Mouse (Mus musculus): ENCODE data around the gene Sh3glb2. TPM values are rescaled to one million over a fixed set of nuclear protein-coding genes. Genes with fewer than 3 reads are reported as not detected.

Sh3glb2 gene
- polyA plus RNA-seq, 1 experiment from 2014 or later = 59.9 TPM

GRCm38 (mm10) chr2:30399191-30400171 lies 40.3 kb upstream of the Sh3glb2 start:
- ATAC-seq (ENCODE audit: insufficient number of reproducible peaks, low FRiP score, low TSS enrichment, low read depth) (no peak), DNase-seq (ENCODE audit: low spot score) (no peak)
- WGBS = 72% methylated on average over 20 of the region's 20 CpGs
- no peaks in the 10 kb centered on the region for H3K27me3 ChIP-seq (ENCODE audit: control insufficient read depth, insufficient read depth, low read length)
- no peak overlapping the region for H3K9ac ChIP-seq (ENCODE audit: low read length)
- no peak overlapping the region for H3K4me3 ChIP-seq (ENCODE audit: low read depth, low read length)
- no peaks in the 10 kb centered on the region for H3K9me3 ChIP-seq (ENCODE audit: control insufficient read depth, low read length)
- peaks cover 22% of the 10 kb centered on the region for H3K36me3 ChIP-seq (ENCODE audit: control insufficient read depth, insufficient read depth, low read length)
- no peak overlapping the region for H3K4me2 ChIP-seq (ENCODE audit: low read depth, severe bottlenecking)
- no peak overlapping the region for H3K27ac ChIP-seq (replicated peaks; ENCODE audit: low read depth, low read length)
- no peaks in the 10 kb centered on the region for H3K4me1 ChIP-seq (ENCODE audit: control insufficient read depth, insufficient read depth, low read length)

- ATAC-seq (ENCODE audit: insufficient number of reproducible peaks, low FRiP score, low TSS enrichment, low read depth) (no peak), DNase-seq (ENCODE audit: low spot score) (no peak)
- Histone ChIP-seq H3K27me3 (ENCODE audit: control insufficient read depth, insufficient read depth, low read length) (no peaks in the 10 kb centered on the region), H3K4me3 (ENCODE audit: low read depth, low read length) (no peak overlapping the region), H3K4me2 (ENCODE audit: low read depth, severe bottlenecking) (no peak overlapping the region), H3K9me3 (ENCODE audit: control insufficient read depth, low read length) (no peaks in the 10 kb centered on the region), H3K9ac (ENCODE audit: low read length) (no peak overlapping the region), H3K36me3 (ENCODE audit: control insufficient read depth, insufficient read depth, low read length) (peaks cover 22% of the 10 kb centered on the region), H3K27ac (replicated peaks; ENCODE audit: low read depth, low read length) (no peak overlapping the region), H3K4me1 (ENCODE audit: control insufficient read depth, insufficient read depth, low read length) (peaks cover 6% of the 10 kb centered on the region)
- 85% methylated on average over 10 of the region's 10 CpGs for WGBS
Measured at GRCm38 (mm10) chr2:30397986-30398512, 38.9 kb upstream of the Sh3glb2 start.

DNA sequence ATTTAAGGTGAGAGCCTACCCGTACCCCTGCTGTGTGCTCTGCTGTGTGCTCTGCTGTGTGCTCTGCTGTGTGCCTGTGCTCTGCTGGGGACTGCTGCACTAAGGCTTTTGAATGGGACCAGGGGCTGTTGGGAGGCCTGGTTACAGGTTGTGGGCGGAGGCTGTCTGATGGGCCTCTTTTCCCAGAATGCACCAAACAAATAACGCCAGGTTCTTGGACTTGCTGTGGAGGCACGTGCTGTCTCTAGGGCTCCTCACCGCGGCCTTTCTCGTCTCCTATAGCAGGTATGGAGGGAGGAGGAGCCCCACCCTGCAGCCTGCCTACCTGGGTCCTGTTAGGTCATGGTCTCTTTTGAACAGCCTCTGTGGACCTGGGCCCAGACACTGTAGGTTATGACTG lies 37.1 kb upstream of the Sh3glb2 start:
- H3K9me3 ChIP-seq (ENCODE audit: control insufficient read depth, low read length) = 0 out of 2 replicates have a peak, but pooled peaks cover 2% of the 10 kb centered on the region
- peaks cover 16% of the 10 kb centered on the region for H3K36me3 ChIP-seq (ENCODE audit: control insufficient read depth, insufficient read depth, low read length)
- no peak overlapping the region for H3K4me2 ChIP-seq (ENCODE audit: low read depth, severe bottlenecking)
- H3K27me3 ChIP-seq (ENCODE audit: control insufficient read depth, insufficient read depth, low read length) = no peaks in the 10 kb centered on the region
- ATAC-seq (ENCODE audit: insufficient number of reproducible peaks, low FRiP score, low TSS enrichment, low read depth) = no peak
- no peak for DNase-seq (ENCODE audit: low spot score)
- H3K27ac ChIP-seq (replicated peaks; ENCODE audit: low read depth, low read length) = no peak overlapping the region
- H3K4me3 ChIP-seq (ENCODE audit: low read depth, low read length) = no peak overlapping the region
- H3K4me1 ChIP-seq (ENCODE audit: control insufficient read depth, insufficient read depth, low read length) = peaks cover 10% of the 10 kb centered on the region
- WGBS = 91% methylated on average over 7 of the region's 7 CpGs
- peak overlapping the region; percentile 23; the same call in 1 of the 2 replicates for H3K9ac ChIP-seq (ENCODE audit: low read length)

DNA sequence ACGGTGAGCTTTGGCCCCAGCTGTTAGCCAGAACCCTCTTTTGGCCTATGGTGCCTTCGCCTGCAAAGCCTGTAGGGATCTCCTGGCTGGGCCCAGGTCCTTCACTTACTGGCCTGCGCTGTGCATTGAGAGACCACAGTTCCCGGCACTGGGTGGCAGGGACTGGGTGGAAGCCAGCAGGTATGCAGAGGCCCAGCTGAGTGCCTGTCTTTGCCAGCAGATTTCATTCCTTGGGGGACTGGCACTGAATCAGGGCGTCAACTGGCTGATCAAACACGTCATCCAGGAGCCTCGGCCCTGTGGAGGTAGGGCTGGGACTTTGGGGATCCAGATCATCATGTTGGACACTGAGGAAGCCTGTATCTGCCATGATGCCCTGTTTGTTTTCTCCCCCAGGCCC lies 36.6 kb upstream of the Sh3glb2 start:
- Histone ChIP-seq H3K27me3 (ENCODE audit: control insufficient read depth, insufficient read depth, low read length) (no peaks in the 10 kb centered on the region), H3K9ac (ENCODE audit: low read length) (no peak overlapping the region; the same call in 1 of the 2 replicates), H3K36me3 (ENCODE audit: control insufficient read depth, insufficient read depth, low read length) (peaks cover 16% of the 10 kb centered on the region), H3K27ac (replicated peaks; ENCODE audit: low read depth, low read length) (no peak overlapping the region), H3K4me3 (ENCODE audit: low read depth, low read length) (no peak overlapping the region), H3K9me3 (ENCODE audit: control insufficient read depth, low read length) (0 out of 2 replicates have a peak, but pooled peaks cover 2% of the 10 kb centered on the region), H3K4me2 (ENCODE audit: low read depth, severe bottlenecking) (no peak overlapping the region), H3K4me1 (ENCODE audit: control insufficient read depth, insufficient read depth, low read length) (peaks cover 11% of the 10 kb centered on the region)
- ATAC-seq (ENCODE audit: insufficient number of reproducible peaks, low FRiP score, low TSS enrichment, low read depth) = no peak
- WGBS = 93% methylated on average over 7 of the region's 7 CpGs
- DNase-seq (ENCODE audit: low spot score) = no peak

- Histone ChIP-seq H3K27me3 (ENCODE audit: control insufficient read depth, insufficient read depth, low read length) (no peaks in the 10 kb centered on the region), H3K4me3 (ENCODE audit: low read depth, low read length) (peak overlapping the region; percentile 87), H3K4me1 (ENCODE audit: control insufficient read depth, insufficient read depth, low read length) (peaks cover 11% of the 10 kb centered on the region), H3K4me2 (ENCODE audit: low read depth, severe bottlenecking) (peak overlapping the region; percentile 93), H3K27ac (replicated peaks; ENCODE audit: low read depth, low read length) (peak overlapping the region; percentile 74; the same call in 1 of the 2 replicates), H3K36me3 (ENCODE audit: control insufficient read depth, insufficient read depth, low read length) (peaks cover 12% of the 10 kb centered on the region), H3K9ac (ENCODE audit: low read length) (peak overlapping the region; percentile 72), H3K9me3 (ENCODE audit: control insufficient read depth, low read length) (0 out of 2 replicates have a peak, but pooled peaks cover 2% of the 10 kb centered on the region)
- DNase-seq (ENCODE audit: low spot score) (no peak), ATAC-seq (ENCODE audit: insufficient number of reproducible peaks, low FRiP score, low TSS enrichment, low read depth) (no peak)
- WGBS = 74% methylated on average over 1 of the region's 1 CpGs
Measured at GRCm38 (mm10) chr2:30393370-30393656, 34.2 kb upstream of the Sh3glb2 start.

DNA sequence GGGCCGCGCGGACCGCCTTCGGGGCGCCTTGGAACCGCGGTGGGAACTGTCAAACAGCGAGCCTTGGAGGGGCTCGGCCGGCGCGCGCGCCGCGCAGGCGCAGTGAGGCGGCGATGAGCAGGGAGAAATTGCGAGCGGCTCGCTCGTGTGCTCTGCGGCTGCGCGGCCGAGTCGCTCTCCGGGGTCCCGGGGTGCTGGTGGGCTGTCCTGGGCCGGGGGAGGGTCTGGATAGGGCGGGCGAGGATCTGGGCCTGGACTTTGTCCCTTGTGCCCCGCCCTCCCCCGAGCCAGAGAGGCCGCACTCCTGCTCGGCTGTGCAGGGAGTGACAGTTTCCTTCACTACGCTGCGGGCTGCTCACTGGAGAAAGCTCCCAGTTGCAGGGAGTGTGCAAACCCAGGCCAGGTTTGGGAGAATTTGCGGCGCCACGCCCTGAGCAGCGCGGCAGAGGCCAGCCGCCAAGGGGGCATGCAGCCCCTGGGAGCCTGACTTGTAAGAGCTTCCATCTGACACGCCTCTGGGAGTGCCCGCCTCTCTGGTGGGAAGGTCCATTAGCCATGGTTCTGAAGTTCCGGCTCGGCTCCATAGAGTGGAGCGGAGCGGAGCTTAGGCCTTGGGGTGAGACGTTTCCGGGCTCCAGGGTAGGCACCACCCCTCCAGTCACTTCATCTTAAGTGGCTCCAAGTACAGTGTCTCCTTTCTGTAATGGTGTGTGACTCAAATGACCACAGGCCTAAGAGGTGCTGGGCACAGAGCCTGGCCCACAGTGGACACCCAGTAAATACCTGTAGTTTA lies 33.6 kb upstream of the Sh3glb2 start:
- under 1% methylated on average over 53 of the region's 54 CpGs for WGBS
- peaks cover 9% of the 10 kb centered on the region for H3K36me3 ChIP-seq (ENCODE audit: control insufficient read depth, insufficient read depth, low read length)
- peaks cover 11% of the 10 kb centered on the region for H3K4me1 ChIP-seq (ENCODE audit: control insufficient read depth, insufficient read depth, low read length)
- 0 out of 2 replicates have a peak, but pooled peaks cover 2% of the 10 kb centered on the region for H3K9me3 ChIP-seq (ENCODE audit: control insufficient read depth, low read length)
- H3K27me3 ChIP-seq (ENCODE audit: control insufficient read depth, insufficient read depth, low read length) = no peaks in the 10 kb centered on the region
- peak overlapping the region; percentile 74 for H3K27ac ChIP-seq (replicated peaks; ENCODE audit: low read depth, low read length)
- ATAC-seq (ENCODE audit: insufficient number of reproducible peaks, low FRiP score, low TSS enrichment, low read depth) (peak; percentile 81), DNase-seq (ENCODE audit: low spot score) (peak; percentile 88)
- peak overlapping the region; percentile 72 for H3K9ac ChIP-seq (ENCODE audit: low read length)
- peak overlapping the region; percentile 93 for H3K4me2 ChIP-seq (ENCODE audit: low read depth, severe bottlenecking)
- H3K4me3 ChIP-seq (ENCODE audit: low read depth, low read length) = peak overlapping the region; percentile 87

GRCm38 (mm10) chr2:30392114-30392576 lies 33.0 kb upstream of the Sh3glb2 start, which contains the start of gene Dolpp1:
TSS of gene Dolpp1 (plus strand) at chr2:30392254.
- H3K4me3 ChIP-seq (ENCODE audit: low read depth, low read length) = peak within 1 kb of the TSS; percentile 87

GRCm38 (mm10) chr2:30389000-30389399 lies 29.9 kb upstream of the Sh3glb2 start:
- DNase-seq (ENCODE audit: low spot score) = no peak
- ATAC-seq (ENCODE audit: insufficient number of reproducible peaks, low FRiP score, low TSS enrichment, low read depth) = no peak

More at GRCm38 (mm10) chr2:30392114-30392576, 33.0 kb upstream of the Sh3glb2 start, which contains the start of gene Dolpp1:
- Histone ChIP-seq H3K4me1 (ENCODE audit: control insufficient read depth, insufficient read depth, low read length) (peaks cover 11% of the 10 kb centered on the region), H3K27ac (replicated peaks; ENCODE audit: low read depth, low read length) (peak within 1 kb of the TSS; percentile 74), H3K9ac (ENCODE audit: low read length) (peak within 1 kb of the TSS; percentile 72), H3K36me3 (ENCODE audit: control insufficient read depth, insufficient read depth, low read length) (peaks cover 3% of the 10 kb centered on the region; the same call in 1 of the 2 replicates), H3K9me3 (ENCODE audit: control insufficient read depth, low read length) (0 out of 2 replicates have a peak, but pooled peaks cover 2% of the 10 kb centered on the region), H3K27me3 (ENCODE audit: control insufficient read depth, insufficient read depth, low read length) (no peaks in the 10 kb centered on the region), H3K4me2 (ENCODE audit: low read depth, severe bottlenecking) (peak within 1 kb of the TSS; percentile 93)
- DNase-seq (ENCODE audit: low spot score) = peak; percentile 98
- under 1% methylated on average over 40 of the region's 40 CpGs for WGBS
- ATAC-seq (ENCODE audit: insufficient number of reproducible peaks, low FRiP score, low TSS enrichment, low read depth) = peak; percentile 99

More at GRCm38 (mm10) chr2:30389000-30389399, 29.9 kb upstream of the Sh3glb2 start:
- 87% methylated on average over 2 of the region's 2 CpGs for WGBS
- Histone ChIP-seq H3K4me2 (ENCODE audit: low read depth, severe bottlenecking) (no peak overlapping the region), H3K9me3 (ENCODE audit: control insufficient read depth, low read length) (0 out of 2 replicates have a peak, but pooled peaks cover 2% of the 10 kb centered on the region), H3K36me3 (ENCODE audit: control insufficient read depth, insufficient read depth, low read length) (no peaks in the 10 kb centered on the region; the same call in 1 of the 2 replicates), H3K4me1 (ENCODE audit: control insufficient read depth, insufficient read depth, low read length) (peaks cover 11% of the 10 kb centered on the region), H3K27ac (replicated peaks; ENCODE audit: low read depth, low read length) (no peak overlapping the region), H3K9ac (ENCODE audit: low read length) (no peak overlapping the region), H3K27me3 (ENCODE audit: control insufficient read depth, insufficient read depth, low read length) (no peaks in the 10 kb centered on the region), H3K4me3 (ENCODE audit: low read depth, low read length) (no peak overlapping the region)
